Mouse (Mus musculus): ENCODE measurements around the gene Nrxn1. TPM values are rescaled to one million over a fixed set of nuclear protein-coding genes. Genes with fewer than 3 reads are reported as not detected.
"Not testable (repeated sequence)": the region's sequence is repeated elsewhere in the genome, so short reads cannot be mapped to it uniquely, and the experiment has no call there.

The Nrxn1 gene
- total and polyA plus RNA-seq, 2 experiments from 2014 or later: 242 to 376 TPM

DNA sequence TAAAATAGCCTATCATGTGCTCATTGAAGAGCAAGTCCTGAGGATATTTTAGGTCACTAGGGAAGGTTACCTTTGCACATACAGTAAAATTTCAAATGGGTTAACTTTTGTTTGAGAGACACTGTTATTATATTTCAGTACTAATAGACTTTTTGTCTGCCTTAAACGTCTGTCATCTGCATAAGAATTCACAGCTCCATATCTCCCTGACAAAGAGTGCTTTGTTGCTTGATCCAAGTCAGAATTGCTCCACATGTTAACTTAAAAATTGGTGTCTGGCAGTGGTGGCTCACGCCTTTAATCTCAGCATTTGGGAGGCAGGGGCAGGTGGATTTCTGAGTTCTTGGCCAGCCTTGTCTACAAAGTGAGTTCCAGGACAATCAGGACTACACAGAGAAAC is 848.5 kb downstream of the Nrxn1 start:
- peak; percentile 51; the same call in 1 of the 2 replicates for ATAC-seq
- no peak for TF ChIP-seq CTCF (IDR thresholded peaks at IDR 0.05; ENCODE audit: low read depth)

GRCm38 (mm10) chr17:90238964-90239363 is 853.9 kb downstream of the Nrxn1 start:
- ATAC-seq (no peak), DNase-seq (no peak)
- no peak overlapping the region for H3K4me3 ChIP-seq (ENCODE audit: low read depth, low read length)
- no peaks in the 10 kb centered on the region for H3K4me1 ChIP-seq (ENCODE audit: insufficient read depth)
- H3K9me3 ChIP-seq (ENCODE audit: low read length): no peaks in the 10 kb centered on the region
- H3K27ac ChIP-seq (ENCODE audit: low read depth, low read length): no peak overlapping the region
- TF ChIP-seq CTCF (IDR thresholded peaks at IDR 0.05; ENCODE audit: low read depth): no peak
- H3K36me3 ChIP-seq (ENCODE audit: insufficient read depth): no peaks in the 10 kb centered on the region
- no peak overlapping the region for H3K4me2 ChIP-seq (ENCODE audit: low read depth)
- H3K9ac ChIP-seq: no peak overlapping the region
- H3K27me3 ChIP-seq (ENCODE audit: insufficient read depth, low read length): no peaks in the 10 kb centered on the region
- 83% methylated on average over 3 of the region's 3 CpGs for WGBS

More for the DNA sequence above, 848.5 kb downstream of the Nrxn1 start:
- H3K36me3 ChIP-seq (ENCODE audit: insufficient read depth): no peaks in the 10 kb centered on the region
- H3K27me3 ChIP-seq (ENCODE audit: insufficient read depth, low read length): no peaks in the 10 kb centered on the region
- H3K4me3 ChIP-seq (ENCODE audit: low read depth, low read length): no peak overlapping the region
- H3K9me3 ChIP-seq (ENCODE audit: low read length): no peaks in the 10 kb centered on the region
- H3K4me2 ChIP-seq (ENCODE audit: low read depth): no peak overlapping the region
- 33% methylated on average over 2 of the region's 2 CpGs for WGBS
- DNase-seq: no peak
- H3K27ac ChIP-seq (ENCODE audit: low read depth, low read length): no peak overlapping the region
- H3K4me1 ChIP-seq (ENCODE audit: insufficient read depth): 0 out of 2 replicates have a peak, but pooled peaks cover 7% of the 10 kb centered on the region
- no peak overlapping the region for H3K9ac ChIP-seq

DNA sequence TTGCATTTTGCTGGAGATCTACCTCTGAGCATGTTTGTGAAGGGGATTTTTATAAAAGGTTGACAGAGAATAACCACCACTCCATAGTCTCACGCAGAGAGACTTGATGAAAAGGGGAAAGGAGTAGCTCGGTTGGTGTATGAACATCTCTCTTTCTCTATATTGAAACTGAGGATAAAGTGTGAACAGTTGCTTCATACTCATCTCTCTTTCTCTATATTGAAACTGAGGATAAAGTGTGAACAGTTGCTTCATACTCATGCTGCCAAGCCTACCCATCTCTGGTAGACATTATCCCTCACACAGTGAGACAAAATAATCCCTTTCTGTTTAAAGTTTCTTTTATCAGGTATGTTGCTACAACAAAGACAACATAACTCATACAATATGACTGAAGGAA is 854.4 kb downstream of the Nrxn1 start:
- ATAC-seq (no peak), DNase-seq (no peak)
- WGBS: 90% methylated on average over 2 of the region's 2 CpGs
- Histone ChIP-seq H3K9me3 (ENCODE audit: low read length) (no peaks in the 10 kb centered on the region), H3K36me3 (ENCODE audit: insufficient read depth) (no peaks in the 10 kb centered on the region), H3K9ac (no peak overlapping the region), H3K4me1 (ENCODE audit: insufficient read depth) (no peaks in the 10 kb centered on the region), H3K4me2 (ENCODE audit: low read depth) (no peak overlapping the region), H3K27ac (ENCODE audit: low read depth, low read length) (no peak overlapping the region), H3K27me3 (ENCODE audit: insufficient read depth, low read length) (no peaks in the 10 kb centered on the region), H3K4me3 (ENCODE audit: low read depth, low read length) (no peak overlapping the region)
- TF ChIP-seq CTCF (IDR thresholded peaks at IDR 0.05; ENCODE audit: low read depth): no peak

DNA sequence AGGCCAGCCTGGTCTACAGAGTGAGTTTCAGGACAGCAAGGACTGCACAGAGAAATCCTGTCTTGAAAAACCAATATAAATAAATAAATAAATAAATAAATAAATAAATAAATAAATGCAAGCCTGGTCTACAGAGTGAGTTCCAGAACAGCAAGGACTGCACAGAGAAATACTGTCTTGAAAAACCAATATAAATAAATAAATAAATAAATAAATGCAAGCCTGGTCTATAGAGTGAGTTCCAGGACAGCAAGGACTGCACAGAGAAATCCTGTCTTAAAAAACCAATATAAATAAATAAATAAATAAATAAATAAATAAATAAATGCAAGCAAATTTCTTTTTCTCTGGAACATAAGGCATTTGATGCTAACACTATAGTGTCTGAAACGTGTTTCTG is 857.2 kb downstream of the Nrxn1 start:
- WGBS: 74% methylated on average over 1 of the region's 1 CpGs

GRCm38 (mm10) chr17:90234806-90235205 is 858.1 kb downstream of the Nrxn1 start:
- Histone ChIP-seq H3K4me3 (ENCODE audit: low read depth, low read length) (no peak overlapping the region), H3K4me2 (ENCODE audit: low read depth) (no peak overlapping the region), H3K9ac (no peak overlapping the region), H3K27ac (ENCODE audit: low read depth, low read length) (no peak overlapping the region), H3K9me3 (ENCODE audit: low read length) (no peaks in the 10 kb centered on the region), H3K36me3 (ENCODE audit: insufficient read depth) (no peaks in the 10 kb centered on the region), H3K27me3 (ENCODE audit: insufficient read depth, low read length) (no peaks in the 10 kb centered on the region), H3K4me1 (ENCODE audit: insufficient read depth) (no peaks in the 10 kb centered on the region)
- no peak for ATAC-seq
- 81% methylated on average over 2 of the region's 2 CpGs for WGBS
- DNase-seq: no peak
- no peak for TF ChIP-seq CTCF (IDR thresholded peaks at IDR 0.05; ENCODE audit: low read depth)

More for the DNA sequence above, 857.2 kb downstream of the Nrxn1 start:
- not testable (repeated sequence) for H3K27ac ChIP-seq (ENCODE audit: low read depth, low read length); ATAC-seq; H3K4me2 ChIP-seq (ENCODE audit: low read depth); H3K9ac ChIP-seq; H3K4me3 ChIP-seq (ENCODE audit: low read depth, low read length); DNase-seq; H3K36me3 ChIP-seq (ENCODE audit: insufficient read depth); H3K27me3 ChIP-seq (ENCODE audit: insufficient read depth, low read length); H3K9me3 ChIP-seq (ENCODE audit: low read length); H3K4me1 ChIP-seq (ENCODE audit: insufficient read depth)

DNA sequence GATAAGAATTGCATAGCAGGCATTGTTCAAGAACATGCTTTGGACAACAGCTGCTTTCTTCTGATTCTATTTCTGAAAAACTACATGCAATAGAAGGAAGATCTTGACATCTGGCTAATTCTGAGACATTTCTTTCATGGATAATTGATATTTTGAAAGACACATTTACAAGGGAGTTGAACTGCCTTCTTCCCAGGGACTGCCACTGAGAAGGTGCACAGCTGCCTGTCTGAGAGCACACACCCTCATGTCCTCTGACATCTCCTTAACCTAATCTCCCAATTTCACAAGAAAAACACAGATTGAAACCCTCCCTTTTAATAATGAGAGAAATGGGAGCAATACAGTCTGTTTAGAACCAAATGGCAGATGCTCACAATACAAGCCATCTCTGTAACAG is 884.3 kb downstream of the Nrxn1 start:
- TF ChIP-seq CTCF (IDR thresholded peaks at IDR 0.05; ENCODE audit: low read depth): no peak
- H3K9me3 ChIP-seq (ENCODE audit: low read length): no peaks in the 10 kb centered on the region
- H3K9ac ChIP-seq: no peak overlapping the region
- no peaks in the 10 kb centered on the region for H3K4me1 ChIP-seq (ENCODE audit: insufficient read depth)
- DNase-seq: no peak
- H3K27me3 ChIP-seq (ENCODE audit: insufficient read depth, low read length): no peaks in the 10 kb centered on the region
- H3K36me3 ChIP-seq (ENCODE audit: insufficient read depth): no peaks in the 10 kb centered on the region
- no peak overlapping the region for H3K27ac ChIP-seq (ENCODE audit: low read depth, low read length)
- peak; percentile 20; the same call in 1 of the 2 replicates for ATAC-seq
- no peak overlapping the region for H3K4me2 ChIP-seq (ENCODE audit: low read depth)
- no peak overlapping the region for H3K4me3 ChIP-seq (ENCODE audit: low read depth, low read length)

GRCm38 (mm10) chr17:90207617-90208016 is 885.3 kb downstream of the Nrxn1 start:
- no peaks in the 10 kb centered on the region for H3K9me3 ChIP-seq (ENCODE audit: low read length)
- no peak overlapping the region for H3K9ac ChIP-seq
- H3K27ac ChIP-seq (ENCODE audit: low read depth, low read length): peak overlapping the region; percentile 21; the same call in 1 of the 2 replicates
- no peaks in the 10 kb centered on the region for H3K4me1 ChIP-seq (ENCODE audit: insufficient read depth)
- ATAC-seq: peak; percentile 80
- no peak for TF ChIP-seq CTCF (IDR thresholded peaks at IDR 0.05; ENCODE audit: low read depth)
- DNase-seq: peak; percentile 32
- no peaks in the 10 kb centered on the region for H3K36me3 ChIP-seq (ENCODE audit: insufficient read depth)
- H3K4me3 ChIP-seq (ENCODE audit: low read depth, low read length): no peak overlapping the region
- H3K4me2 ChIP-seq (ENCODE audit: low read depth): no peak overlapping the region
- 28% methylated on average over 5 of the region's 5 CpGs for WGBS
- no peaks in the 10 kb centered on the region for H3K27me3 ChIP-seq (ENCODE audit: insufficient read depth, low read length)

- Histone ChIP-seq H3K9me3 (ENCODE audit: low read length) (no peaks in the 10 kb centered on the region), H3K36me3 (ENCODE audit: insufficient read depth) (no peaks in the 10 kb centered on the region), H3K9ac (no peak overlapping the region), H3K27ac (ENCODE audit: low read depth, low read length) (no peak overlapping the region), H3K27me3 (ENCODE audit: insufficient read depth, low read length) (no peaks in the 10 kb centered on the region), H3K4me3 (ENCODE audit: low read depth, low read length) (no peak overlapping the region), H3K4me1 (ENCODE audit: insufficient read depth) (no peaks in the 10 kb centered on the region), H3K4me2 (ENCODE audit: low read depth) (no peak overlapping the region)
- no peak for TF ChIP-seq CTCF (IDR thresholded peaks at IDR 0.05; ENCODE audit: low read depth)
- DNase-seq (no peak), ATAC-seq (no peak)
Measured at GRCm38 (mm10) chr17:90203993-90204392, 888.9 kb downstream of the Nrxn1 start.
